Mouse (Mus musculus): ENCODE measurements around the gene Cfap99. TPM values are rescaled to one million over a fixed set of nuclear protein-coding genes. Genes with fewer than 3 reads are reported as not detected.

Gene Cfap99
- total and polyA plus RNA-seq, 3 experiments, result not detected

DNA sequence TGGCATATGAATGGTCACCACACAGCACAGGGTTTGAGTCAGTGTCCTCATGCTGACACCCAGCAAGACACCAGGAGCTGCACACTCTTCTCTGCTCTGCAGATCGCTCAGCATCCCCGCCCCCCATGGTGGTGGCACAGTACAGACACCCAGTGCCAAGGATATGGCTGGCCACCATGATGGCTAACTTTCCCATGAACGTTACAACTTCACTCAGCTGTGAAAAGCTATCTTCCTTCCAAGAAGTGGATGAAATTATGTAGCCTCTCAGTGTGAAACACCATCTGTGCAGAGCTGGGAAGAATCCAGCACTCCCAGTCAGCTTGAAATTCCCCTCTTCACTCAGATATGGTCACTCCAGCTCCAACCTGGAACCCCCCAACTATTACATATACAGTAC is 14.1 kb upstream of the Cfap99 start:
- Histone ChIP-seq H3K4me1 (ENCODE audit: control insufficient read depth in 1 of 2, insufficient read depth in 2 of 2, low read length in 2 of 2) (peaks cover 0 to 10% of the 10 kb centered on the region in 2 experiments; a peak in 1 of 4 replicates), H3K27me3 (ENCODE audit: control insufficient read depth in 1 of 2, insufficient read depth in 2 of 2, low read length in 2 of 2) (no peaks in the 10 kb centered on the region; a peak in 2 of 4 replicates), H3K36me3 (ENCODE audit: control insufficient read depth in 1 of 2, insufficient read depth in 2 of 2, low read length in 2 of 2) (no peaks in the 10 kb centered on the region)

DNA sequence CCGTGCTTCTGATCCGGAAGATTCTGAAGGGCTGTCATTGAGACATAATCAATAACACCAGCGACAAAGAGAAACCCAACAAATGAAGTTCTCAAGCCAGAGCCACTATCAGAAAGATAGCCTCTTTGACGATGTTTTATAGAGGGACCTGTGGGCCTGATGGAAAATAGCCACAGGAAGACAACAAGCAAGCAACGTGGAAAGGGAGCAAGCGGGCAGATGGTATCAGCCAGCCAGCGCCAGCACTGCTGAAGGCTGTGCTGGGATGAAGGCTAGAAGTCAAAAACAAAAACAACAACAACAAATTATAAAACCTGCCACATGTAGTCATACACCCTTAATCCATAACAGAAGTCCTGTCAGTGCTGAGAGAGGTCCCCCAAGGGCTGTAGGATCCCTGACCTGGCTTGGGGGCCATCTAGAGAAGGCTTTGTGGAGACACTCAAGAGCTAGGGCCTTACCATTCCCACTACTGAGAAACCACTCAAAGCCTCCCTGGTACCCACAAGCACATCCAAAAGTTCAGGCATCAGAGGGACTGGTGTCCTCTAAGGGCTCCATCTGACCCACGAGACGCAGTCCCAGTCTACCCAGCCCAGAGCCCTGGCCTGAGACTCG is 13.6 kb upstream of the Cfap99 start:
- no peaks in the 10 kb centered on the region for H3K36me3 ChIP-seq (ENCODE audit: control insufficient read depth in 1 of 2, insufficient read depth in 2 of 2, low read length in 2 of 2)
- no peaks in the 10 kb centered on the region for H3K9me3 ChIP-seq (replicated peaks; ENCODE audit: insufficient read depth, low read length)
- H3K4me3 ChIP-seq (ENCODE audit: control insufficient read depth in 1 of 2, insufficient read depth in 1 of 2, low read depth in 2 of 2, low read length in 2 of 2), result no peak overlapping the region
- H3K27ac ChIP-seq (ENCODE audit: control insufficient read depth, low read depth, low read length), result no peak overlapping the region
- no peak for TF ChIP-seq USF2 (IDR thresholded peaks at IDR 0.05; ENCODE audit: borderline replicate concordance in 1 of 2, insufficient read depth in 1 of 2, low read depth in 1 of 2, low read length in 2 of 2)
- no peak for TF ChIP-seq E2F4 (IDR thresholded peaks at IDR 0.05; ENCODE audit: borderline replicate concordance, low read depth, low read length)
- no peak for TF ChIP-seq TAL1 (IDR thresholded peaks at IDR 0.05; ENCODE audit: low read length)
- no peak for TF ChIP-seq RCOR1 (IDR thresholded peaks at IDR 0.05; ENCODE audit: low read depth, low read length)
- TF ChIP-seq BHLHE40 (IDR thresholded peaks at IDR 0.05; ENCODE audit: borderline replicate concordance, low read depth, low read length), result no peak
- no peak for TF ChIP-seq CHD1 (IDR thresholded peaks at IDR 0.05; ENCODE audit: low read depth, low read length)
- TF ChIP-seq HCFC1 (IDR thresholded peaks at IDR 0.05; ENCODE audit: low read depth, low read length), result no peak
- TF ChIP-seq ETS1 (IDR thresholded peaks at IDR 0.05; ENCODE audit: low read depth, low read length), result no peak
- no peak for TF ChIP-seq SIN3A (IDR thresholded peaks at IDR 0.05; ENCODE audit: low read length)
- no peak for TF ChIP-seq JUND (IDR thresholded peaks at IDR 0.05; ENCODE audit: low read depth, low read length)
- TF ChIP-seq MAFK (IDR thresholded peaks at IDR 0.05; ENCODE audit: borderline replicate concordance, low read depth, low read length), result no peak
- TF ChIP-seq GABPA (IDR thresholded peaks at IDR 0.05; ENCODE audit: low read depth, low read length), result no peak
- no peak for TF ChIP-seq ZC3H11A (IDR thresholded peaks at IDR 0.05; ENCODE audit: low read depth, low read length)
- TF ChIP-seq MAZ (IDR thresholded peaks at IDR 0.05; ENCODE audit: low read depth, low read length), result no peak
- no peak for TF ChIP-seq ZNF384 (IDR thresholded peaks at IDR 0.05; ENCODE audit: low read depth, low read length)
- no peak for TF ChIP-seq UBTF (IDR thresholded peaks at IDR 0.05; ENCODE audit: borderline replicate concordance, insufficient read depth, low read depth, low read length)
- H3K27me3 ChIP-seq (ENCODE audit: control insufficient read depth in 1 of 2, insufficient read depth in 2 of 2, low read length in 2 of 2), result no peaks in the 10 kb centered on the region; a peak in 2 of 4 replicates
- no peaks in the 10 kb centered on the region for H3K79me2 ChIP-seq (ENCODE audit: control insufficient read depth, insufficient read depth, low read length, poor library complexity)
- no peak for DNase-seq (ENCODE audit: low read depth, low spot score)
- no peak overlapping the region for H3K9ac ChIP-seq (ENCODE audit: control insufficient read depth, low read depth, low read length, poor library complexity, severe bottlenecking)
- H3K4me1 ChIP-seq (ENCODE audit: control insufficient read depth in 1 of 2, insufficient read depth in 2 of 2, low read length in 2 of 2), result peaks cover 0 to 6% of the 10 kb centered on the region in 2 experiments; a peak in 1 of 4 replicates

More for the DNA sequence above, 14.1 kb upstream of the Cfap99 start:
- TF ChIP-seq POLR2AphosphoS5 (IDR thresholded peaks at IDR 0.05; ENCODE audit: borderline replicate concordance, low read depth, low read length) (no peak), RCOR1 (IDR thresholded peaks at IDR 0.05; ENCODE audit: low read depth, low read length) (no peak), CTCF (IDR thresholded peaks at IDR 0.05 in 2 of 3, conservative IDR thresholded peaks at IDR 0.05 in 1 of 3; ENCODE audit: control insufficient read depth in 1 of 3, insufficient read depth in 1 of 3, low read depth in 2 of 3, low read length in 3 of 3, poor library complexity in 1 of 3, severe bottlenecking in 1 of 3) (no peak), CHD2 (IDR thresholded peaks at IDR 0.05; ENCODE audit: low read length) (no peak), MEF2A (IDR thresholded peaks at IDR 0.05; ENCODE audit: extremely low read depth, insufficient replicate concordance, low read depth, low read length, poor library complexity, severe bottlenecking) (no peak)
- Histone ChIP-seq H3K79me2 (ENCODE audit: control insufficient read depth, insufficient read depth, low read length, poor library complexity) (no peaks in the 10 kb centered on the region), H3K27ac (ENCODE audit: control insufficient read depth, low read depth, low read length) (no peak overlapping the region), H3K9ac (ENCODE audit: control insufficient read depth, low read depth, low read length, poor library complexity, severe bottlenecking) (no peak overlapping the region), H3K4me3 (ENCODE audit: control insufficient read depth in 1 of 2, insufficient read depth in 1 of 2, low read depth in 2 of 2, low read length in 2 of 2) (no peak overlapping the region), H3K9me3 (replicated peaks; ENCODE audit: insufficient read depth, low read length) (no peaks in the 10 kb centered on the region)
- no peak for DNase-seq (ENCODE audit: low read depth, low spot score)
